Mouse (Mus musculus): Measurements from ENCODE around the gene Islr2. TPM values are rescaled to one million over a fixed set of nuclear protein-coding genes. Genes with fewer than 3 reads are reported as not detected.
A peak's percentile ranks its signal among the peaks of the same experiment; 100 is the strongest.

Islr2 gene
- polyA plus RNA-seq, 1 experiment from 2014 or later = 6.6 TPM

DNA sequence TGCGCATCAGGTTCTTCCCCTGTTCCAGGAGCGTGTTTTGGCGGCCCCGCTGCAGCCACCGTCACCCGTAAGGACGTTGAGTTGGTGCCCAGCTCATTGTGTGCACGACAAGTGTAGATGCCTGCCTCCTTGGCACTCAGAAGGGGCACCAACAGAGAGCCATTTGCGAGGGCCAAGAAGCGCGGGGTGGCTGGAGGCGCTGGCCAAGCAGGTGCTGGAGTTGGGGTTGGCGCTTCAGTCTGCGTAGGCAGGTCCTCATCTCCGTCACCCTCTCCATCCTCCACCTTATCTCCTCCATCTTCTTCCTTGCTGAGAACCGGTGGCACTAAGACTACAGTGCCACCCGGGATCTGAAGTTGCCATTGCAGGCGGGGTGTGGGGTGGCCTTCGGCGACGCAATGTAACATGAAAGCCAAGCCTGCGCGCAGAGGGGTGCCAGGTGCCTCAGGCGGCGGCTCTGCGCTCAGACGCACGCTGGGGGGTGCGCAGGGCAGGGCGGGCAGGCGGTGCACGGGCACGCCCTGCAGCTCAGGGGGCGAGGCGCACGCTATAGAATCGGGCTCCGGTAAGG lies 5.2 kb downstream of the Islr2 start:
- peak overlapping the region; percentile 38 for H3K4me3 ChIP-seq
- H3K27me3 ChIP-seq (ENCODE audit: insufficient read depth, poor library complexity, severe bottlenecking) = peaks cover 100% of the 10 kb centered on the region
- H3K4me1 ChIP-seq (replicated peaks) = peaks cover 85% of the 10 kb centered on the region
- WGBS = 2% methylated on average over 38 of the region's 38 CpGs
- no peaks in the 10 kb centered on the region for H3K9me3 ChIP-seq
- H3K36me3 ChIP-seq = no peaks in the 10 kb centered on the region
- 0 out of 2 replicates have a peak overlapping the region, but pooled peaks have one; percentile 12 for H3K27ac ChIP-seq
- DNase-seq (ENCODE audit: low spot score) = no peak

DNA sequence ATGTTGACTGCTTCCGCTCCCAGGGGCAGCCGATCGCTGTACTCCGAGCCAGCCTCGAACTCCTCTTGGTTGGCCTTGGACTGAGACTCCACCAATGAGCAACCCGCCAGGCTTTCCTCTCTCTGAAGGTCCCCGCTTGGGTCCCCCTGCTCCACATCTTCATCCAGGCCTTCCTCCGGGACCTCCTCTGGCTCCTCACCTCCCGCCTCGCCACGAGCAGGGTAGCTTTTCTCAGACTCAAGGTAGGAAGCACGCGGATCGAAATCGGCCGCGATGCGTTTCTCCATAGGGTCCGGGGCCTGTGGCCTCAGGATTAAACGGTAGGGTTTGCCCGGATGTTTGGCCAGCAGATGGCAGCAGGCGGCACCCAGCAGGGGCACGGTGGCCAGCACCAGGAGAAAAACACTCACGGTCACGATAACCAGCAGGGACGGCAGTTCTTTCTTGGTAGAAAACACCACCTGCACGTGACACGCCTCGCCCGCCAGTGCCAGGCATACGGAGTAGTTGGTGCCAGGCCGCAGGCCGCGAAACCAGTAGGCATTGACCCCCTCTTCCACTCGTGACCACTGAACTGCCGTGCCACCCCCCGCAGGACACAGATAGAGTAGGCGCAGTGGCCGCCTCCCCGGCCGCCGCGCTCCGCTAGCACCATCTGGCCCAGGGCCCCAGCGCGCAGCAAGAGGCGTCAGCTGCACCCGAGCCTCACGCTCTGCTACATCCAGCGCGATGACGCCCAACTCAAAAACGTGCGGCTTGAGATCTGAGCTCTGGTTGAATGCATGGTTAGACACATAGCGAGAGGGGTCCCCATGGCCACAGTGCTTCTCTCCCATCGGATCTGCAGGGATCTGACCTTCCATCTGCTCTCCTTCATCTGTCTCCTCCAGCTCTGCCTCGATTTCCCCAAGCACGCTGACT lies 6.1 kb downstream of the Islr2 start:
- peak; percentile 63 for DNase-seq (ENCODE audit: low spot score)
- 1% methylated on average over 58 of the region's 58 CpGs for WGBS
- H3K27ac ChIP-seq = peak overlapping the region; percentile 35
- H3K4me1 ChIP-seq (replicated peaks) = peaks cover 77% of the 10 kb centered on the region
- H3K36me3 ChIP-seq = no peaks in the 10 kb centered on the region
- H3K27me3 ChIP-seq (ENCODE audit: insufficient read depth, poor library complexity, severe bottlenecking) = peaks cover 100% of the 10 kb centered on the region
- peak overlapping the region; percentile 38 for H3K4me3 ChIP-seq
- no peaks in the 10 kb centered on the region for H3K9me3 ChIP-seq

- Histone ChIP-seq H3K4me3 (peak overlapping the region; percentile 42), H3K27ac (peak overlapping the region; percentile 40; the same call in 1 of the 2 replicates), H3K9me3 (no peaks in the 10 kb centered on the region), H3K4me1 (replicated peaks) (peaks cover 66% of the 10 kb centered on the region), H3K36me3 (no peaks in the 10 kb centered on the region), H3K27me3 (ENCODE audit: insufficient read depth, poor library complexity, severe bottlenecking) (peaks cover 93% of the 10 kb centered on the region)
- DNase-seq (ENCODE audit: low spot score) = peak; percentile 18
- WGBS = 2% methylated on average over 46 of the region's 46 CpGs
Measured at GRCm38 (mm10) chr9:58196610-58197567, 7.2 kb downstream of the Islr2 start.

DNA sequence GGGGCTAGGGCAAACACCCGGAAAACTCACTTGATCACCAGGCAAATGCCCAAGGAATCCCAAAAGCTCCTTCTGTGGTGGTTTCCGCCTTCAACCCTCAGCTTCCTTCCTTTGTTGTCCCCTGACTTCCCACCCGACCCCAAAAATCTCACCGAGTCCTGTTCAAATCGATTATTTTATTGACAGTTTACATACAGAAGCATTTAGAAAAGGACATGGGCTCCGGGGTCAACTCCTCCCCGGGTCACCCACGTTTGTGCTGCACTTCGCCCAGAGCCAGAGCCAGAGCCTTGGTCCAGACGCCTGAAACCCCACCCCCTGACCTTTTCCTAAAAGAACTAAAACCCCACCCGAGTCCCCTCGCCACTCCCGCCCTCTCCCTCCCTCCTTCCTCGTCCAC lies 8.0 kb downstream of the Islr2 start:
- Histone ChIP-seq H3K27ac (0 out of 2 replicates have a peak overlapping the region, but pooled peaks have one; percentile 40), H3K9me3 (no peaks in the 10 kb centered on the region), H3K36me3 (no peaks in the 10 kb centered on the region), H3K27me3 (ENCODE audit: insufficient read depth, poor library complexity, severe bottlenecking) (peaks cover 85% of the 10 kb centered on the region), H3K4me3 (peak overlapping the region; percentile 42), H3K4me1 (replicated peaks) (peaks cover 58% of the 10 kb centered on the region)
- 2% methylated on average over 14 of the region's 14 CpGs for WGBS
- peak; percentile 23 for DNase-seq (ENCODE audit: low spot score)

GRCm38 (mm10) chr9:58195671-58196070 lies 8.4 kb downstream of the Islr2 start:
- H3K4me1 ChIP-seq (replicated peaks) = peaks cover 54% of the 10 kb centered on the region
- DNase-seq (ENCODE audit: low spot score) = no peak
- H3K27ac ChIP-seq = no peak overlapping the region
- H3K9me3 ChIP-seq = no peaks in the 10 kb centered on the region
- H3K36me3 ChIP-seq = no peaks in the 10 kb centered on the region
- peaks cover 80% of the 10 kb centered on the region for H3K27me3 ChIP-seq (ENCODE audit: insufficient read depth, poor library complexity, severe bottlenecking)
- peak overlapping the region; percentile 42 for H3K4me3 ChIP-seq
- 9% methylated on average over 1 of the region's 1 CpGs for WGBS

GRCm38 (mm10) chr9:58194222-58194621 lies 9.9 kb downstream of the Islr2 start:
- WGBS = 60% methylated on average over 9 of the region's 9 CpGs
- Histone ChIP-seq H3K9me3 (no peaks in the 10 kb centered on the region), H3K27ac (no peak overlapping the region), H3K36me3 (no peaks in the 10 kb centered on the region), H3K4me3 (no peak overlapping the region), H3K27me3 (ENCODE audit: insufficient read depth, poor library complexity, severe bottlenecking) (peaks cover 66% of the 10 kb centered on the region), H3K4me1 (replicated peaks) (peaks cover 41% of the 10 kb centered on the region)
- no peak for DNase-seq (ENCODE audit: low spot score)

DNA sequence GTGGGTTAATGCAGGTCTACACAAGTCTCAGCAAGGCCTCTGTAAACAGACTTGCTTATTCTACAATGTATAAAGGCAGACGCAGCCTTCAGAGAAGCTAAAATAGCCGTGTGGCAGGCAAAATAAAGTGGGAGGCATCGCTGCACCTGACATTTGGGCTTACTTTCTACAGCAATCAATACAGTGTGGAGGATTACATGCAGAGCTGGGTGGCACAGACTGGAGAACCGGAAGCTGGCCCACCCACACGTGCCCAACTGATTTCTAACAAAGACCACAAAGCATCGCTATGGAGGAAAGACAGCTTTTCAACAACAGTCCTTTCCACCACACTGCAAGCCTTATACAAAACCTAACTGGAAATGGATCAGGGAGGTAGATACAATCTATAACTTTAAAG lies 19.7 kb downstream of the Islr2 start:
- H3K27ac ChIP-seq = no peak overlapping the region
- H3K9me3 ChIP-seq = no peaks in the 10 kb centered on the region
- DNase-seq (ENCODE audit: low spot score) = no peak
- 79% methylated on average over 6 of the region's 6 CpGs for WGBS
- no peaks in the 10 kb centered on the region for H3K4me1 ChIP-seq (replicated peaks)
- H3K4me3 ChIP-seq = no peak overlapping the region
- H3K27me3 ChIP-seq (ENCODE audit: insufficient read depth, poor library complexity, severe bottlenecking) = no peaks in the 10 kb centered on the region
- no peaks in the 10 kb centered on the region for H3K36me3 ChIP-seq

DNA sequence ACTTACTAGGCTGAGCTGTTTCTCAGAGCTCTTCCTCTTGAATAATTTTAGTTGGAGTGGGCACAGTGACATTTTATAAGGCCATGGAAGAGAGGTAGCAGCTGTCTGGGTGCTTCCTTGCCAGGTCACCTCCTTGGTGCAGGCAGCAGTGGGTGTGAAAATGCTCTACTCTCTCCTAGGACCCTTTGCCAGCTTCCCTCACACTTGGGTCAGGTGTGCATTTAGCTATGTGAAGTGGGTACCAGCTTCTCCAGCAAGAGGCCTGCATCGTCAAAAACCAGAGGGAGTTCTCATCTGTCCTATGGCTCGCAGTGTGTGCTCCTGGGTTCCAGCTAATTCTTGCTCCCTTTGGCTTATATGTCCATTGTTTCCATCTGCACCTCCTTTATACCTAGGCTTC lies 24.7 kb downstream of the Islr2 start:
- Histone ChIP-seq H3K4me3 (no peak overlapping the region), H3K36me3 (no peaks in the 10 kb centered on the region), H3K4me1 (replicated peaks) (peaks cover 15% of the 10 kb centered on the region), H3K27ac (no peak overlapping the region), H3K9me3 (no peaks in the 10 kb centered on the region), H3K27me3 (ENCODE audit: insufficient read depth, poor library complexity, severe bottlenecking) (0 out of 2 replicates have a peak, but pooled peaks cover 4% of the 10 kb centered on the region)
- WGBS = 86% methylated on average over 2 of the region's 2 CpGs
- DNase-seq (ENCODE audit: low spot score) = no peak

GRCm38 (mm10) chr9:58177165-58177564 lies 27.0 kb downstream of the Islr2 start:
- H3K27ac ChIP-seq = no peak overlapping the region
- WGBS = 59% methylated on average over 4 of the region's 4 CpGs
- no peak for DNase-seq (ENCODE audit: low spot score)
- peaks cover 15% of the 10 kb centered on the region for H3K4me1 ChIP-seq (replicated peaks)
- no peaks in the 10 kb centered on the region for H3K36me3 ChIP-seq
- H3K4me3 ChIP-seq = no peak overlapping the region
- no peaks in the 10 kb centered on the region for H3K9me3 ChIP-seq
- H3K27me3 ChIP-seq (ENCODE audit: insufficient read depth, poor library complexity, severe bottlenecking) = 0 out of 2 replicates have a peak, but pooled peaks cover 4% of the 10 kb centered on the region

GRCm38 (mm10) chr9:58175745-58176487 lies 28.2 kb downstream of the Islr2 start:
- Histone ChIP-seq H3K4me3 (no peak overlapping the region), H3K27me3 (ENCODE audit: insufficient read depth, poor library complexity, severe bottlenecking) (0 out of 2 replicates have a peak, but pooled peaks cover 4% of the 10 kb centered on the region), H3K4me1 (replicated peaks) (peaks cover 15% of the 10 kb centered on the region), H3K27ac (0 out of 2 replicates have a peak overlapping the region, but pooled peaks have one; percentile 13), H3K9me3 (no peaks in the 10 kb centered on the region), H3K36me3 (no peaks in the 10 kb centered on the region)
- DNase-seq (ENCODE audit: low spot score) = no peak
- 56% methylated on average over 5 of the region's 5 CpGs for WGBS

GRCm38 (mm10) chr9:58174818-58175251 lies 29.3 kb downstream of the Islr2 start:
- H3K9me3 ChIP-seq = no peaks in the 10 kb centered on the region
- H3K4me1 ChIP-seq (replicated peaks) = peaks cover 15% of the 10 kb centered on the region
- no peaks in the 10 kb centered on the region for H3K36me3 ChIP-seq
- WGBS = 37% methylated on average over 5 of the region's 5 CpGs
- peak overlapping the region; percentile 45; the same call in 1 of the 2 replicates for H3K27ac ChIP-seq
- no peak overlapping the region for H3K4me3 ChIP-seq
- H3K27me3 ChIP-seq (ENCODE audit: insufficient read depth, poor library complexity, severe bottlenecking) = 0 out of 2 replicates have a peak, but pooled peaks cover 4% of the 10 kb centered on the region
- DNase-seq (ENCODE audit: low spot score) = no peak
